Mouse (Mus musculus) kidney, adult 9 months (tissue): ENCODE results near the gene Psors1c2.

Source experiments
- DNase-seq: peaks from one replicate; pipeline ENCODE4 v3.0.0; 2022

Gene Psors1c2

DNA sequence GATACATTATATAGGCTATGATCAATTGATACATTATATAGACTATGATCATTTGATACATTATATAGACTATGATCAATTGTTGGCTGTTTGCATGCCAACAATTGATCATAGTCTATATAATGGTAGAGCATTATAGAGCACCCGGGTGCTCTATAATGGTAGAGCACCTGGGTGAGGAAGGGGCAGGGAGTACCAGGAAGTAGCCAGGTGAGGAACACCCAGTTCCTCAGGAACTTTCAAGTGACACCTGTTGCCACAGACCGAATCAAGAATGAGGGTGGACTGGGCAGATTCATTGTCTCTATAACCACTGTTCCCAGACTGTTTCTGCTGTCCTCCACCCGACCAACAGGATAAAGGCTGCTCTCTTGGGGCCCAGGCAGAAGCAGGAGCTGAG is 34.1 kb downstream of the Psors1c2 start, which contains the start of gene 2300002M23Rik:
TSS of gene 2300002M23Rik (plus strand) at position 301 of the 400 bp plus-strand sequence.
- no peak for DNase-seq

DNA sequence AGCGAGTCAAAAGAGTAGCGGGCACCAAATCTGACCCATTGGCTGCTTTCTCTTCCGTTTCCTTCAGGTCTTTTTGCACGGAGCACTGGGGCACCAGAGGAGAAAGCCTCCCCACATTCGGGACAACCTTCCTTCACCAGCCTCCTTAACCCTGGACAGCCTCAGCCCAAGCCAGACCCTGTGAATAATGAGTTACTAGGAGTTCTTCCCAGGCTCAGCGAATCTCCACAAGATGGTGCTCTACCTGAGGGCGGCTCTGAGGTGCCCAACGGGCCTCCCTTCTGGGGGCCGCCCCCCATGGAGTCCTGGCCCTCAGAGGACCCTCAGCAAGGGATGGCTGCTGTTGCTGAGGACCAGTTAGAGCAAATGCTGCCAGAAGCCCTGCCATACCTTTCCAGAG is 34.8 kb downstream of the Psors1c2 start:
- no peak for DNase-seq

DNA sequence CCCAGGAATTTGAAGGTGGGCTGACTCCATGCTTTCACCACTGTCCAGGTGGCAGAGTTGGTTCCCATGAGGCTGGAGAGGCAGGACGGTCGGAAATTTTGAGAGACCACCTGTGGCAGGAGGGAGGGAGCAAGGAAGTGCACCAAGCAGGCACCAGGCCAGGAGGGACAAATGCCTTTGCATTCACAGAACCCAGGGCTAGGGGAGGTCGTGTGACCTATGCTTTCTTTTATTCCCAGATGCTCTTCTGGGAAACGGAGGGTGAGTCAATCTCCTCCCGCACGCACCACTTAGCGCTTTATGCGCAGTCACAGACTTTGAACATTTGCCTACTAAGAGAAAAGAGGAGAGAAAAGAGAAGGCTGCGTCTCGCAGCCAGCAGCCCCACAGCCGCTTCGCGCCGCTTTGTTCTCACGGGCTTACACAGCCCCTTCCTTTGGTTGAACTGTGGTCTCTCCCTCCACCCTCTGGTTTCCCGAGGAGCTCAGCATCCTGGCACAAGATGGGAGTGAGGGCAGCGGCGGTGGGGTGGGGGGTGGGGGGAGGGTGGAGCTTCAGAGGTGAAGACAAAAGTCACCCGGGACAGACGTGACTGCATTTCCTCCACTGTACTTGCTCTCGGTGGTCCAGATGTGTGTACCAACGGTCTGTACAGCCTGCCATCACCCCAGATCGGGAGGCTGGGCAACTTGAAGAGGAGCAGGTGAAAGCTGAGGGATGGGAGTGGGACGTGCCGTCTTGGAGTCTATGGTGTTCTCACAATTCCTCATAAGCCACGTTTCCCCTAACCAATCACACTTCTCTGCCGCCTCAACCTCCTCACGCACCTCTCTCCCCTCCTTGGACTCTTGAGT is 36.3 kb downstream of the Psors1c2 start:
- DNase-seq, result no peak

DNA sequence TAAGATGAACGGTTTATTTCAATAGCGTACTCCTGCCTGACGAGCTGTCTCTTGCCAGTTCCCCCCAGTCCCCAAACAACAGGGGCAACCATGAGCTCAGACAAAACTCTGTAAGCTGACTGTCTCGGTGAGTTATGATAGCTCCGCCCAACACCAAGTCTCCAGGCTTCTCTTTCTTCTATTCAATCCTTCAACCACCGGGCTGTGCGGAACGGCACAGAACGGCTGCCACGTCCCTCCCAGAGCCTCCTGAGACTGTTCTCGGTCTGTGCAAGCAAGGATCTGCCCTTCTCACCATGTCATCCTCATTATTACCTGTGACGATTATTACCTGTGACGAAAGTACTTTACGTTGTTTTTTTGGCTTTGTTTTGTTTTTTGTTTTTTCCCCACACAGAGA is 37.8 kb downstream of the Psors1c2 start:
- DNase-seq, result no peak

DNA sequence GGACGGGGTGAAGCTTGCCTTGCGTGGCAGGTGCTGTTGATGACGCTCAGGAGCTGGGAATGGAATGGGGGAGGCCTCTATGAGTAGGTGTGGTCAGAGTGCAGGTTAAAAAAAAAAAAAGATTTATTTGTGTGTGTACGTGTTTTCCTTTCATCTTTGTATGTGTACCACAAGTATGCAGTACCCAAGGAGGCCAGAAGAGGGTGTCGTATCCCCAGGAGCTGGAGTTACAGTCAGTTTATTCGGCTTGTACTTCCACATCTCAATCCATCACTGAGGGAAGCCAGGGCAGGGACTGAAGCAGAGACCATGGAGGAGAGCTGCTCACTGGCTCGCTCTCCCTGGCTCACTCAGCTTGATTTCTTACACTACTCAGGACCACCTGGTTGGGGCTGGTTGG is 38.5 kb downstream of the Psors1c2 start:
- DNase-seq, result no peak

DNA sequence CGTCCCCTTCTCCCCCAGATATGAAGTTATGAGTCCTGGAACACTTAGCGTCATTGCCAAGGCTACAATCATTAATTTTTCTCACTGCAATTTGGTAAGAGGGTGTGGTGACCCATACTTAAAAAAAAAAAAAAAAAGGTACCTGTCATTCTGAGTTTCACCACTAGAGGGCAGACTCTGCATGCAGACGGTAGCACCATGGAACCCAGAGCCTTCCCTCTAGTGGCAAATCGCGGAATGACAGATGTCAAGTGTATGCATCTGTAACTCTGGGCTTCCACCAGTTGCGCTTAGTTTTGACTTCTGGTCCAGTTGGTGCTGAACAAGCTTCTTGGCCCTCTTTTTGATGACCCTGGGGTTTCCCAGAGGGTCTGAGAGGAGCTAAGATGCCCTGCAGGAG is 45.2 kb downstream of the Psors1c2 start:
- peak; percentile 89 for DNase-seq

DNA sequence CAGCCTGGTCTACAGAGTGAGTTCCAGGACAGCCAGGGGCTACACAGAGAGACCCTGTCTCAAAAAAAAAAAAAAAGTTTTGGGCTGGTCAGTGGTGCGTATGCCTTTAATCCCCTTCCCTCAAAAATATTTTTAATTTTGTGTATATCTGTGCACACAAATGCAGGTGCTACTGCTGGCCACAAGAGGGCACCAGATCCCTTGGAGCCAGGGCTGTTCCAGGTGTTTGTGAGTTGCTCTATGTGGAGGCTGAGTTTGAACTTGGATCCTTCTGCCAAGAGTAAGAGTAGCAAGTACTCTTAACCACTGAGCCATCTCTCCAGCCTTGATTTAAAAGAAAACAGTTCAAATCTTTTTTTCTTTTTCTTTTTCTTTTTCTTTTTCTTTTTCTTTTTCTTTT is 49.9 kb downstream of the Psors1c2 start:
- DNase-seq, result no peak
